Mouse (Mus musculus): ENCODE results near the gene Ifngr1.

DNA sequence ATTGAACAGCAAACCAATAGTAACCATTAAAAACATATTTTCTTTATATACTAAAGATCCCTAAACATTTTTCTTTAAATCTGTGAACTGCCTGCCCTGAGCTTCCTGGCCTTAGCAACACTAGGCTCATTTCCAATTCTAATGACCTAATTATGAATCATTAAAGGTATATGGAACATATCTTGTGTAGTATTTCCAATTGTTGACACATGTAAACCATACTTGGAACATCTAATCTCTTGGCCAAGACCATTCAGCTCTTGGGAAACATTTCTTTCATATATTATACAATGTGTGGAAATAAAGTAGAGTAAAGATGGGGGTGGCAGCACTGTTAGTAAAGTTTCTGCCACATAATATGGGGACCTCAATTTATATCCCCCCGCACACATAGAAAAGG lies 47.9 kb downstream of the Ifngr1 start:
- TF ChIP-seq POLR2A (IDR thresholded peaks at IDR 0.05; ENCODE audit: extremely low read depth, insufficient read depth, low read length) (no peak), CTCF (IDR thresholded peaks at IDR 0.05; ENCODE audit: low read depth, low read length) (no peak)
